Mouse (Mus musculus): Measurements from ENCODE around the gene Gucy1b2. TPM values are rescaled to one million over a fixed set of nuclear protein-coding genes. Genes with fewer than 3 reads are reported as not detected.

Gucy1b2 gene
- polyA plus RNA-seq, 1 experiment from 2014 or later, result 0.20 TPM

DNA sequence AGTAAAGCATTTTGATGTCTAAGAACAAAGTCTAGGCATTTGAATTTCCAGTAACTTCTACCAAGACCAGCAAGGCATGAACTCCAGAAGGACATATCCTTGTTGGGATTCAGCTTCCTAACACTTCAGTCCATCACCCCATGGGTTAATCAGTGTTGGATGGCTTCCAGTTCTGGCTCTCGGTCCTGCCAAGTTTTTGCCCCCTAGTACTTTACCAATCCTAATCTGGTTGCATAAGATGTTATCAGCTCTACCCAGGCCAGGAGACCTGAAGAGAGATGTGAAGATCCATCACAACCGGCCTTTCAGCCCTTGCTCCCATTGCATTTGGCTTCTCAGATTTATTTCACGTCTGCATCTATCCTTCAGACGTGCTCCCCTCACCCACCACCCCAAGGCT lies 33.8 kb downstream of the Gucy1b2 start:
- H3K4me1 ChIP-seq (ENCODE audit: control insufficient read depth in 2 of 2, insufficient read depth in 2 of 2, low read length in 2 of 2), result peaks cover 2 to 5% of the 10 kb centered on the region in 2 experiments
- no peak overlapping the region for H3K4me3 ChIP-seq (ENCODE audit: control insufficient read depth in 1 of 2, insufficient read depth in 1 of 2, low read depth in 1 of 2, low read length in 2 of 2)
- H3K4me2 ChIP-seq (ENCODE audit: low read length), result no peak overlapping the region
- WGBS, result 64% methylated on average over 4 of the region's 4 CpGs
- H3K9ac ChIP-seq (ENCODE audit: low read length), result no peak overlapping the region
- no peaks in the 10 kb centered on the region for H3K36me3 ChIP-seq (ENCODE audit: control insufficient read depth, insufficient read depth, low read length)
- H3K9me3 ChIP-seq (ENCODE audit: control insufficient read depth, low read length), result no peaks in the 10 kb centered on the region
- ATAC-seq (ENCODE audit: insufficient number of reproducible peaks, insufficient read depth, low FRiP score, low read depth), result no peak
- no peaks in the 10 kb centered on the region for H3K27me3 ChIP-seq (ENCODE audit: control insufficient read depth, insufficient read depth, low read length)
- H3K27ac ChIP-seq (replicated peaks in 1 of 2; ENCODE audit: control insufficient read depth in 1 of 2, insufficient read depth in 1 of 2, low read depth in 2 of 2, low read length in 2 of 2), result no peak overlapping the region

GRCm38 (mm10) chr14:62417501-62417900 lies 38.6 kb downstream of the Gucy1b2 start:
- no peak for ATAC-seq (ENCODE audit: insufficient number of reproducible peaks, insufficient read depth, low FRiP score, low read depth)
- H3K4me1 ChIP-seq (ENCODE audit: control insufficient read depth in 2 of 2, insufficient read depth in 2 of 2, low read length in 2 of 2), result peaks cover 18 to 23% of the 10 kb centered on the region in 2 experiments
- H3K9me3 ChIP-seq (ENCODE audit: control insufficient read depth, low read length), result peaks cover under 1% of the 10 kb centered on the region; the same call in 1 of the 2 replicates
- 0 out of 2 replicates have a peak overlapping the region, but pooled peaks have one; percentile 12 for H3K9ac ChIP-seq (ENCODE audit: low read length)
- H3K27me3 ChIP-seq (ENCODE audit: control insufficient read depth, insufficient read depth, low read length), result no peaks in the 10 kb centered on the region
- WGBS, result 77% methylated on average over 3 of the region's 3 CpGs
- H3K36me3 ChIP-seq (ENCODE audit: control insufficient read depth, insufficient read depth, low read length), result no peaks in the 10 kb centered on the region
- peak overlapping the region in 1 of 2 experiments; percentile 49; a peak in 2 of 4 replicates for H3K27ac ChIP-seq (replicated peaks in 1 of 2; ENCODE audit: control insufficient read depth in 1 of 2, insufficient read depth in 1 of 2, low read depth in 2 of 2, low read length in 2 of 2)
- no peak overlapping the region for H3K4me3 ChIP-seq (ENCODE audit: control insufficient read depth in 1 of 2, insufficient read depth in 1 of 2, low read depth in 1 of 2, low read length in 2 of 2)
- no peak overlapping the region for H3K4me2 ChIP-seq (ENCODE audit: low read length)

GRCm38 (mm10) chr14:62416742-62417134 lies 39.4 kb downstream of the Gucy1b2 start:
- H3K9ac ChIP-seq (ENCODE audit: low read length), result 0 out of 2 replicates have a peak overlapping the region, but pooled peaks have one; percentile 12
- 11% methylated on average over 1 of the region's 1 CpGs for WGBS
- H3K4me1 ChIP-seq (ENCODE audit: control insufficient read depth in 2 of 2, insufficient read depth in 2 of 2, low read length in 2 of 2), result peaks cover 18 to 23% of the 10 kb centered on the region in 2 experiments
- no peak overlapping the region for H3K4me3 ChIP-seq (ENCODE audit: control insufficient read depth in 1 of 2, insufficient read depth in 1 of 2, low read depth in 1 of 2, low read length in 2 of 2)
- H3K4me2 ChIP-seq (ENCODE audit: low read length), result no peak overlapping the region
- H3K9me3 ChIP-seq (ENCODE audit: control insufficient read depth, low read length), result peaks cover 4% of the 10 kb centered on the region; the same call in 1 of the 2 replicates
- ATAC-seq (ENCODE audit: insufficient number of reproducible peaks, insufficient read depth, low FRiP score, low read depth), result no peak; the same call in 1 of the 2 replicates
- H3K27me3 ChIP-seq (ENCODE audit: control insufficient read depth, insufficient read depth, low read length), result no peaks in the 10 kb centered on the region
- H3K27ac ChIP-seq (replicated peaks in 1 of 2; ENCODE audit: control insufficient read depth in 1 of 2, insufficient read depth in 1 of 2, low read depth in 2 of 2, low read length in 2 of 2), result peak overlapping the region; percentile 8 to 49
- H3K36me3 ChIP-seq (ENCODE audit: control insufficient read depth, insufficient read depth, low read length), result no peaks in the 10 kb centered on the region

DNA sequence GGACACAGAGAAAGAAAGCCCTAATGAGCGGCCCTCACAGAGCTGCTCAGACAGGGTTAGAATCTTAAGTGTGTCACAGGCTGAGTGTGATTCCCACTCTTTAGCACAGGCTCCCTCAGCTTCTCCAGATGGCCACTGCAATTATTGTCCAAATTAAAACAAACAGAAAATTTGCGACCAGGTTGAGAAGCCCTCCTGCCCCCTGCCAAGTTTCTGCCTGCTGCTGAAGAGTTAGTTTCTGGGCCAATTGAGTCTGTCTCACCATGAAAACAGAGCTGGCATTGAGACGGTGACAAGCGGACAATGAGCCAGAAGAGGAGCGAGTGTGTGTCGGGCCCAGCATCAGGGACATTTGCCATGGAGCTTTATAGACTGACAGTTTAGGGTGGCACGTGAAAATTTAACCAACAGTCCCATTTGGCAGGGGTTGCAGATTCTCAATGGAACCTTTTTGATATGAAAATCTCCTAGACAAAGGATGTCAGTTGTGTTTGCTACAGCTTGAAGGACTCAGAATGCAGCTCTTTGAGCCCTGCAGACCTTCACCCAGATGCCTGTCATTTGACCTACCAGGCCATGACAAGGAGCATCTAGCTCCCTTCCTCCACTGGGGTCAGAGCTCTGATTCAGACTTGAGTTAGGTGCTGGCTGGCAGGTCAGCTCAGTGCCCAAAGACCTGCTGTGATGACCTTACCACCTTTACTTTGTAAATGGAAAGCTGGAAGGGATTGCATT lies 39.9 kb downstream of the Gucy1b2 start:
- peaks cover 18 to 23% of the 10 kb centered on the region in 2 experiments for H3K4me1 ChIP-seq (ENCODE audit: control insufficient read depth in 2 of 2, insufficient read depth in 2 of 2, low read length in 2 of 2)
- no peak overlapping the region for H3K9ac ChIP-seq (ENCODE audit: low read length)
- no peak overlapping the region for H3K4me2 ChIP-seq (ENCODE audit: low read length)
- H3K27me3 ChIP-seq (ENCODE audit: control insufficient read depth, insufficient read depth, low read length), result no peaks in the 10 kb centered on the region
- H3K4me3 ChIP-seq (ENCODE audit: control insufficient read depth in 1 of 2, insufficient read depth in 1 of 2, low read depth in 1 of 2, low read length in 2 of 2), result no peak overlapping the region
- ATAC-seq (ENCODE audit: insufficient number of reproducible peaks, insufficient read depth, low FRiP score, low read depth), result no peak
- peaks cover 4% of the 10 kb centered on the region; the same call in 1 of the 2 replicates for H3K9me3 ChIP-seq (ENCODE audit: control insufficient read depth, low read length)
- H3K36me3 ChIP-seq (ENCODE audit: control insufficient read depth, insufficient read depth, low read length), result no peaks in the 10 kb centered on the region
- WGBS, result 73% methylated on average over 7 of the region's 7 CpGs
- peak overlapping the region; percentile 8 to 49 for H3K27ac ChIP-seq (replicated peaks in 1 of 2; ENCODE audit: control insufficient read depth in 1 of 2, insufficient read depth in 1 of 2, low read depth in 2 of 2, low read length in 2 of 2)

GRCm38 (mm10) chr14:62395346-62395745 lies 60.7 kb downstream of the Gucy1b2 start:
- no peak for ATAC-seq (ENCODE audit: insufficient number of reproducible peaks, insufficient read depth, low FRiP score, low read depth)
- 70% methylated on average over 2 of the region's 2 CpGs for WGBS
- Histone ChIP-seq H3K36me3 (ENCODE audit: control insufficient read depth, insufficient read depth, low read length) (no peaks in the 10 kb centered on the region), H3K27me3 (ENCODE audit: control insufficient read depth, insufficient read depth, low read length) (no peaks in the 10 kb centered on the region), H3K4me3 (ENCODE audit: control insufficient read depth in 1 of 2, insufficient read depth in 1 of 2, low read depth in 1 of 2, low read length in 2 of 2) (no peak overlapping the region), H3K4me2 (ENCODE audit: low read length) (no peak overlapping the region), H3K9me3 (ENCODE audit: control insufficient read depth, low read length) (no peaks in the 10 kb centered on the region), H3K27ac (replicated peaks in 1 of 2; ENCODE audit: control insufficient read depth in 1 of 2, insufficient read depth in 1 of 2, low read depth in 2 of 2, low read length in 2 of 2) (no peak overlapping the region), H3K9ac (ENCODE audit: low read length) (no peak overlapping the region), H3K4me1 (ENCODE audit: control insufficient read depth in 2 of 2, insufficient read depth in 2 of 2, low read length in 2 of 2) (peaks cover 10% of the 10 kb centered on the region in 2 experiments)

DNA sequence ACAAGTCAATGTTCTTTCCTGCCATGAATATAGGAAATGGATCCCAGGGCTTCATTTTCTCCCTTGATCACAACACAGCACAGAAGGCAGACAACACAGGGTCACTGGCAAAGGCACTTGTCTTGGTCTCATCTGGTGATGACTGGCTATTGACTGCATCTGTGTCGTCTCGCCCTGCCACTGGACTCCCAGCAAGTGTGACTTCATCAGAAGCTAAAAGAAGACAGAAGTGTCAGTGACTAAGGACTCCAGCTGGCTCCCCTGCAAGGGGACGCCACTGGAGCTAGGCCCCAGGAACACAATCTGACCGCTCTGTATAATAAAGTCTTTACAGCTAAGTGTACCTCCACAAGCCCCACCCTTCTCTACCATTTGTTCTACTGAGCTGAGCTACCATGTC lies 63.3 kb downstream of the Gucy1b2 start:
- no peaks in the 10 kb centered on the region for H3K36me3 ChIP-seq (ENCODE audit: control insufficient read depth, insufficient read depth, low read length)
- H3K27me3 ChIP-seq (ENCODE audit: control insufficient read depth, insufficient read depth, low read length), result no peaks in the 10 kb centered on the region
- no peak overlapping the region for H3K9ac ChIP-seq (ENCODE audit: low read length)
- no peaks in the 10 kb centered on the region for H3K9me3 ChIP-seq (ENCODE audit: control insufficient read depth, low read length)
- H3K4me1 ChIP-seq (ENCODE audit: control insufficient read depth in 2 of 2, insufficient read depth in 2 of 2, low read length in 2 of 2), result peaks cover 12 to 14% of the 10 kb centered on the region in 2 experiments
- no peak overlapping the region for H3K4me3 ChIP-seq (ENCODE audit: control insufficient read depth in 1 of 2, insufficient read depth in 1 of 2, low read depth in 1 of 2, low read length in 2 of 2)
- 45% methylated on average over 4 of the region's 4 CpGs for WGBS
- ATAC-seq (ENCODE audit: insufficient number of reproducible peaks, insufficient read depth, low FRiP score, low read depth), result no peak
- H3K4me2 ChIP-seq (ENCODE audit: low read length), result no peak overlapping the region
- H3K27ac ChIP-seq (replicated peaks in 1 of 2; ENCODE audit: control insufficient read depth in 1 of 2, insufficient read depth in 1 of 2, low read depth in 2 of 2, low read length in 2 of 2), result no peak overlapping the region

DNA sequence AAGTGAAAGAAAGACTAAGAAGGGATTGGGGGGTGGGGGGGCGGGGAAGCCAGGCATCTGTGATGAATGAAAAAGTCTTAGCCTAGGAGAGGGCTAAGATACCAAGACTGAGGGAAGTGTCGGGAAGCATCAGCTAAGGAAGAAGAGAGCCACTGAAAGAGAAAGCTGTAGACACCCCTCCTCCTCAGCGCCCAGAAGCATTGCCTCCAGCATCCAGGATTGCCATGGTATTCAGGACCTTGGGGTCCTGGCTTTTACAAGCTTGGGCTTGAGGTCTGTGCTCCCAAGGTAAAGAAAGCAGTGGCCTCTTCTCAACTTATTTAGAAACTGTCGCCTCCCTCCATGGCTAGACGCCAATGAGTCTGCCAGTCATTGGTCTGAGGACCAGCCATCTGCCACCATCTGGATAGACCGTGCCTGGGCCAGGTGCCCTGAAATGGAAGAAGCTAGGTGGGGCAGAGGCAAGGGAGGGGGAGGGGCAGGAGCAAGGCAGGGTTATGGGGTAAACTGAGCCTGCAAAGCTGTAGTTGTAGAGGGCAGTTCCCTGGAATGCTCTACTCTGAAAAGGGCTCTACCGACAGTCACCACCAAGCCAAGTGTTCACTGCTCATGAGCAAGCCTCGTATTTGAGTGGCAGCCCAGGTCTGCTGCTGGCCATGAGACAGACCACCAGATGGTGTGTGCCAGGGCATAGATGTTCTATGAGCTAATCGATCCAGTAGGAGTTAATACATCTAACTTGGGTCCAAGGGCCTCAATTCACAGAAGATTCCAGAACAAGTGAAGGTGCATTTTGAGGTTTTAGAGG lies 66.2 kb downstream of the Gucy1b2 start:
- Histone ChIP-seq H3K4me1 (ENCODE audit: control insufficient read depth in 2 of 2, insufficient read depth in 2 of 2, low read length in 2 of 2) (peaks cover 9 to 10% of the 10 kb centered on the region in 2 experiments; a peak in 2 of 4 replicates), H3K27ac (replicated peaks in 1 of 2; ENCODE audit: control insufficient read depth in 1 of 2, insufficient read depth in 1 of 2, low read depth in 2 of 2, low read length in 2 of 2) (peak overlapping the region; percentile 12 to 68; a peak in 3 of 4 replicates), H3K4me3 (ENCODE audit: control insufficient read depth in 1 of 2, insufficient read depth in 1 of 2, low read depth in 1 of 2, low read length in 2 of 2) (no peak overlapping the region), H3K27me3 (ENCODE audit: control insufficient read depth, insufficient read depth, low read length) (no peaks in the 10 kb centered on the region), H3K4me2 (ENCODE audit: low read length) (0 out of 2 replicates have a peak overlapping the region, but pooled peaks have one; percentile 0), H3K36me3 (ENCODE audit: control insufficient read depth, insufficient read depth, low read length) (no peaks in the 10 kb centered on the region), H3K9ac (ENCODE audit: low read length) (no peak overlapping the region), H3K9me3 (ENCODE audit: control insufficient read depth, low read length) (no peaks in the 10 kb centered on the region)
- WGBS, result 68% methylated on average over 9 of the region's 9 CpGs
- no peak for ATAC-seq (ENCODE audit: insufficient number of reproducible peaks, insufficient read depth, low FRiP score, low read depth)

Measured in heart, embryonic 14.5 days (tissue).